Mouse (Mus musculus): ENCODE data around the gene Ssr1. TPM values are rescaled to one million over a fixed set of nuclear protein-coding genes. Genes with fewer than 3 reads are reported as not detected.
A peak's percentile ranks its signal among the peaks of the same experiment; 100 is the strongest.

The Ssr1 gene
- total RNA-seq (2014; rRNA removed) (23.3 and 32.6 TPM in 2 replicates), polyA plus RNA-seq (2015; fragmentation: Nextera tagmentation; extraction: Ambion mirVana) (76.3 and 80.0 TPM in 2 replicates)

DNA sequence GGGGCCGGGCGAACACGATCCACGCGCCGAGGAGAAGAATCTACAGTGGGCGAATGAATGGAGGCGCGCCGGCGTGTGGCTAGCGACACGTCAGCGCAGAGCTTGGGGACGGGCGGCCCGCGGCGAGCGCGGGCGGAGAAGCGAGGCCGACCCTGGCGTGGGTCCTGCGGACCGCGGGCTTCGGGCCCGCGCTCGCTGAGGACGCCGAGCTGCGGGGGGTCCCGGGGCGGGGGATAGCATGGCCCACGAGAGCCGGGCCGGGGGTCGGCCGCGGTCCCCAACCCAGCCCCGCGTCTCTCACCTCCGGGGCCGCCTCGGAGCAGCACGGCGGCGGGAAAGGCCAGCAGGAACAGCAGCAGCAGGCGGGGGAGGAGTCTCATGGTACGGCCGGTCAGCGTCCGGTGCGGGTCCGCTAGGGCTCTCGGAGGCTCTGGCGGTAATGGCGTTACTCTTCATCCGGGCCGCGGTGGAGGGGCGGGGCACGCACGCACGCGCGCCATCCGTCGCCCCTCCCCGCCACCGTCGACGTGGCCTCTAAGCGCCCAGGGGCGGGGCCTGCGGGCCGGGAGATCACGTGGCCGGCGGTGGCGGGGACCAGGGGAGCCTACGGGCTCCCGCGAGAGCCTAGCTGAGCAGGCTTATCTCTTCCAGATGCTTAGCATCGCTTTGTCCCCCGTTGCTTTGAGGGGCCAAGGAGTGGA lies at the start of gene Ssr1:
TSS of gene Ssr1 (minus strand) at position 514 of the 701 bp plus-strand sequence.
- peak within 1 kb of the TSS; percentile 79 for H3K4me3 ChIP-seq (ENCODE audit: low read length)
- WGBS = under 1% methylated on average over 84 of the region's 89 CpGs
- peaks cover 18% of the 10 kb centered on the region; the same call in 1 of the 2 replicates for H3K36me3 ChIP-seq (ENCODE audit: insufficient read depth, low read length)
- no peaks in the 10 kb centered on the region for H3K4me1 ChIP-seq (ENCODE audit: insufficient read depth, low read length)
- no peaks in the 10 kb centered on the region for H3K9me3 ChIP-seq (ENCODE audit: low read length)
- ATAC-seq (peak; percentile 99), DNase-seq (ENCODE audit: low spot score) (peak; percentile 99)
- H3K9ac ChIP-seq (replicated peaks; ENCODE audit: low read length) = peak within 1 kb of the TSS; percentile 92
- peak within 1 kb of the TSS; percentile 95 for H3K27ac ChIP-seq
- no peak for TF ChIP-seq CTCF (IDR thresholded peaks at IDR 0.05; ENCODE audit: low read depth)
- H3K27me3 ChIP-seq (ENCODE audit: insufficient read depth, low read length) = no peaks in the 10 kb centered on the region
- H3K4me2 ChIP-seq (ENCODE audit: low read depth, low read length) = peak within 1 kb of the TSS; percentile 73

- Histone ChIP-seq H3K27me3 (ENCODE audit: insufficient read depth, low read length) (no peaks in the 10 kb centered on the region), H3K36me3 (ENCODE audit: insufficient read depth, low read length) (peaks cover 21% of the 10 kb centered on the region), H3K4me3 (ENCODE audit: low read length) (peak overlapping the region; percentile 61), H3K4me2 (ENCODE audit: low read depth, low read length) (peak overlapping the region; percentile 71), H3K27ac (no peak overlapping the region; the same call in 1 of the 2 replicates), H3K9ac (replicated peaks; ENCODE audit: low read length) (peak overlapping the region; percentile 74), H3K4me1 (ENCODE audit: insufficient read depth, low read length) (peaks cover 13% of the 10 kb centered on the region; the same call in 1 of the 2 replicates), H3K9me3 (ENCODE audit: low read length) (no peaks in the 10 kb centered on the region)
- TF ChIP-seq CTCF (IDR thresholded peaks at IDR 0.05; ENCODE audit: low read depth) = no peak
- DNase-seq (ENCODE audit: low spot score) (no peak), ATAC-seq (no peak)
- 51% methylated on average over 12 of the region's 12 CpGs for WGBS
Observed at GRCm38 (mm10) chr13:38037811-38038210, 43.8 kb upstream of the Ssr1 start.

DNA sequence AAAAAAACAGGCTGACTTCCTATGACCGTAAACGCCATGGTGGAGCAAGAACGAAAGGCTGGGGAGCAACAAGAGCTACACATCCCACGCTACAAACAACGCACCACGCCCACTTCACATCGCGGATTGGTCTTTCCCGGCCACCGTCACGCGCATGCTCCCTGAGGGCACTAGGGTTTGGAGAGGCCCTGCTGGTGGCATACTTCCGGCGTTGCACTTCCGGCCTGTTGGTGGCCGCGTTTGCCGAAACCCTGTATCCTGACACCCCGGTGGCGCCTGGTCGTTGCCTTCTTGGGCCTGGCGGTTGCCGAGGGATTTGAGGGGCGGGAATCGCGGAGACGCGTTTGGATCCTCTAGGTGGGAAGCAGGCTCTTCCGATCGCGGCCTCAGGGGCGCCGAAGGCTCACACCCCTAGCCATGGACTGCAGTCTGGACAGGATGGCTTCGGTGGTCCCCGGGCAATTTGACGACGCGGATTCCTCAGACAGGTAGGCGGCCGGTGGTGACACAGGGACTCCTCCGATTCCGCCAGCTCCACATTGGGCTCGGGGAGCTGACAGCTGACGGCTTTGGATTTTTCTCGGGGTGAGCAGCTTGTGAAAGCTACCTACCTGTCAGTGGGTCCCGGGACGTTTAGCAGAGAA lies 43.1 kb upstream of the Ssr1 start, which contains the start of gene Cage1:
TSS of gene Cage1 (minus strand) at position 26 of the 644 bp plus-strand sequence.
- Histone ChIP-seq H3K27me3 (ENCODE audit: insufficient read depth, low read length) (no peaks in the 10 kb centered on the region), H3K4me1 (ENCODE audit: insufficient read depth, low read length) (peaks cover 13% of the 10 kb centered on the region; the same call in 1 of the 2 replicates), H3K27ac (peak within 1 kb of the TSS; percentile 83), H3K9me3 (ENCODE audit: low read length) (no peaks in the 10 kb centered on the region), H3K4me2 (ENCODE audit: low read depth, low read length) (peak within 1 kb of the TSS; percentile 71), H3K9ac (replicated peaks; ENCODE audit: low read length) (peak within 1 kb of the TSS; percentile 74), H3K4me3 (ENCODE audit: low read length) (peak within 1 kb of the TSS; percentile 61), H3K36me3 (ENCODE audit: insufficient read depth, low read length) (peaks cover 17% of the 10 kb centered on the region)
- TF ChIP-seq CTCF (IDR thresholded peaks at IDR 0.05; ENCODE audit: low read depth) = peak; percentile 67
- ATAC-seq (peak; percentile 98), DNase-seq (ENCODE audit: low spot score) (peak; percentile 98)
- WGBS = under 1% methylated on average over 47 of the region's 47 CpGs

- no peak for ATAC-seq
- Histone ChIP-seq H3K4me1 (ENCODE audit: insufficient read depth, low read length) (peaks cover 13% of the 10 kb centered on the region; the same call in 1 of the 2 replicates), H3K9me3 (ENCODE audit: low read length) (no peaks in the 10 kb centered on the region), H3K27me3 (ENCODE audit: insufficient read depth, low read length) (no peaks in the 10 kb centered on the region), H3K4me3 (ENCODE audit: low read length) (peak within 1 kb of the TSS; percentile 61), H3K36me3 (ENCODE audit: insufficient read depth, low read length) (peaks cover 13% of the 10 kb centered on the region), H3K27ac (peak within 1 kb of the TSS; percentile 83), H3K9ac (replicated peaks; ENCODE audit: low read length) (peak within 1 kb of the TSS; percentile 74), H3K4me2 (ENCODE audit: low read depth, low read length) (peak within 1 kb of the TSS; percentile 71)
- WGBS = 10% methylated on average over 37 of the region's 37 CpGs
- TF ChIP-seq CTCF (IDR thresholded peaks at IDR 0.05; ENCODE audit: low read depth) = no peak
- no peak for DNase-seq (ENCODE audit: low spot score)
Observed at GRCm38 (mm10) chr13:38036343-38037043, 42.5 kb upstream of the Ssr1 start, which contains the start of gene Riok1. TSS of gene Riok1 (plus strand) at chr13:38036995.

DNA sequence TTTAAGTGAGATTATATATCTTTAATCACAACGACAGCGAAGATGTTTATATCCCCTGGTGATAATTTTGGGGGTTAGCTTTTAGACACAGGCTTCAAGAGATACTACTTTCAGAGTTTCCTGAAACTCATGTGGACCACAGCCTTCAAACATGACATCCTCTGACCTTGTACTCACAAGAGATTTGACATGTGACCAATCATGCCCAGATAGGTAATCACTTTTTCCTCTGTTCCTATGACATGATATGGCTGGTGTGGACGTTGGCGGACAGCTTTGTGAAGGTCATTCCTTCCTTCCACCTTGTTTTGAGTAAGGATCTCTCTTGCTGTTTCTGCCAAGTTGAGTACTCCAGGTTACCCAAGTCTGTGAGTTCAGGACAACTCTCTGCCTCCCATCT lies 34.4 kb upstream of the Ssr1 start:
- ATAC-seq (no peak), DNase-seq (ENCODE audit: low spot score) (no peak)
- Histone ChIP-seq H3K9ac (replicated peaks; ENCODE audit: low read length) (no peak overlapping the region), H3K9me3 (ENCODE audit: low read length) (no peaks in the 10 kb centered on the region), H3K4me2 (ENCODE audit: low read depth, low read length) (no peak overlapping the region), H3K27ac (no peak overlapping the region), H3K4me1 (ENCODE audit: insufficient read depth, low read length) (no peaks in the 10 kb centered on the region), H3K36me3 (ENCODE audit: insufficient read depth, low read length) (no peaks in the 10 kb centered on the region), H3K27me3 (ENCODE audit: insufficient read depth, low read length) (no peaks in the 10 kb centered on the region), H3K4me3 (ENCODE audit: low read length) (no peak overlapping the region)
- no peak for TF ChIP-seq CTCF (IDR thresholded peaks at IDR 0.05; ENCODE audit: low read depth)
- WGBS = 86% methylated on average over 4 of the region's 4 CpGs

DNA sequence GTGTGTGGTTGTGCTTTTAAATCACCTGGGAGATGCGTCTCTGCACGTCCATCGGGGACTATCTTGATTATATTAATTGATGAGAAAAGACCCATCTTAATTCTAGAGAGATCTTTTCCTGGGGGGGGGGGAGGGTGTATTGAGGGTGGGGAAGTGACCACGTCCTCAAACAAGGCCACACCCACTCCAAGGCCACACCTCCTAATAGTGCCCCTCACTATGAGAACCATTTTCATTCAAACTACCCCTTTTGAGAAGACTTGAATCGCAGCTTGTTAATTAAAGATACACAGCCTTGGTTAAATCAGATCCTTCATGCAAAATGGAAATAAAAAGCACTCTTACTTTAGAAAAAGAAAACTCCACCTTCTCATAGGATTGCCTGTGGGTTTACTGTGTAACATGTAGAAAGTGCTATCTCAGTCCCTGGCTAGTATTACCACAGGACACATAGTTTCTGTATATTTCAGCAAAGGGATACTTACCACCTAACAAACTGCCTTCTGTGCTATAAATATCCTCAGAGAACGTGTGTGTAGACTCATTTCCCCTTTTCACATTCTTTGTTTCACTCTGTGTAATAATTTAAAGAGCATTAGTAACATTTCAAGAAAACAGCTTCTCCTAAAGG lies 33.7 kb upstream of the Ssr1 start:
- Histone ChIP-seq H3K9me3 (ENCODE audit: low read length) (no peaks in the 10 kb centered on the region), H3K27me3 (ENCODE audit: insufficient read depth, low read length) (no peaks in the 10 kb centered on the region), H3K4me2 (ENCODE audit: low read depth, low read length) (no peak overlapping the region), H3K4me3 (ENCODE audit: low read length) (no peak overlapping the region), H3K27ac (no peak overlapping the region), H3K4me1 (ENCODE audit: insufficient read depth, low read length) (no peaks in the 10 kb centered on the region), H3K9ac (replicated peaks; ENCODE audit: low read length) (no peak overlapping the region), H3K36me3 (ENCODE audit: insufficient read depth, low read length) (no peaks in the 10 kb centered on the region; the same call in 1 of the 2 replicates)
- DNase-seq (ENCODE audit: low spot score) = no peak
- TF ChIP-seq CTCF (IDR thresholded peaks at IDR 0.05; ENCODE audit: low read depth) = no peak
- WGBS = 59% methylated on average over 6 of the region's 6 CpGs
- ATAC-seq = no peak
